Mouse (Mus musculus) fat pad, adult 2 months (tissue): ENCODE measurements around the gene Repin1.

Experiments used
- DNase-seq: peaks from one replicate; pipeline ENCODE4 v3.0.0-alpha.2; 2011; ENCODE audit warnings: low read depth, low spot score; ENCODE audit errors: extremely low read depth

Gene Repin1

GRCm38 (mm10) chr6:48578736-48579135, 14.9 kb upstream of the Repin1 start:
- DNase-seq = no peak

GRCm38 (mm10) chr6:48579215-48579648, 14.5 kb upstream of the Repin1 start:
- no peak for DNase-seq

GRCm38 (mm10) chr6:48581257-48581656, 12.4 kb upstream of the Repin1 start:
- DNase-seq = no peak

GRCm38 (mm10) chr6:48582037-48582436, 11.6 kb upstream of the Repin1 start:
- no peak for DNase-seq

GRCm38 (mm10) chr6:48589194-48589750, 4.4 kb upstream of the Repin1 start, which contains the start of gene Gm45021:
TSS of gene Gm45021 (plus strand) at chr6:48589610.
- no peak for DNase-seq

- DNase-seq = no peak
Observed at GRCm38 (mm10) chr6:48591221-48591845, 2.4 kb upstream of the Repin1 start.

- DNase-seq = no peak
Observed at GRCm38 (mm10) chr6:48591871-48592270, 1.8 kb upstream of the Repin1 start.

GRCm38 (mm10) chr6:48594043-48594738, 508 bp downstream of the Repin1 start:
- DNase-seq = no peak

- DNase-seq = no peak
Observed at GRCm38 (mm10) chr6:48595278-48595677, 1.6 kb downstream of the Repin1 start.

GRCm38 (mm10) chr6:48596545-48597232, 3.0 kb downstream of the Repin1 start:
- no peak for DNase-seq

- DNase-seq = no peak
Observed at GRCm38 (mm10) chr6:48597233-48597625, 3.5 kb downstream of the Repin1 start.

- no peak for DNase-seq
Observed at GRCm38 (mm10) chr6:48600594-48600993, 6.9 kb downstream of the Repin1 start.

- no peak for DNase-seq
Observed at GRCm38 (mm10) chr6:48601271-48602079, 7.8 kb downstream of the Repin1 start, which contains the start of gene Zfp775. TSS of gene Zfp775 (plus strand) at chr6:48602063.

- DNase-seq = no peak
Observed at GRCm38 (mm10) chr6:48602080-48602741, 8.5 kb downstream of the Repin1 start.

- DNase-seq = no peak
Observed at GRCm38 (mm10) chr6:48608124-48608523, 14.4 kb downstream of the Repin1 start.

GRCm38 (mm10) chr6:48609512-48609911, 15.8 kb downstream of the Repin1 start:
- no peak for DNase-seq

- no peak for DNase-seq
Observed at GRCm38 (mm10) chr6:48610657-48611056, 17.0 kb downstream of the Repin1 start.

GRCm38 (mm10) chr6:48613464-48613863, 19.8 kb downstream of the Repin1 start:
- DNase-seq = no peak

GRCm38 (mm10) chr6:48614756-48615155, 21.1 kb downstream of the Repin1 start:
- no peak for DNase-seq

GRCm38 (mm10) chr6:48620031-48620430, 26.3 kb downstream of the Repin1 start:
- DNase-seq = no peak
